Comparison of ENCODE assay signal across 16 mouse cellular contexts in the genomic region with DNA sequence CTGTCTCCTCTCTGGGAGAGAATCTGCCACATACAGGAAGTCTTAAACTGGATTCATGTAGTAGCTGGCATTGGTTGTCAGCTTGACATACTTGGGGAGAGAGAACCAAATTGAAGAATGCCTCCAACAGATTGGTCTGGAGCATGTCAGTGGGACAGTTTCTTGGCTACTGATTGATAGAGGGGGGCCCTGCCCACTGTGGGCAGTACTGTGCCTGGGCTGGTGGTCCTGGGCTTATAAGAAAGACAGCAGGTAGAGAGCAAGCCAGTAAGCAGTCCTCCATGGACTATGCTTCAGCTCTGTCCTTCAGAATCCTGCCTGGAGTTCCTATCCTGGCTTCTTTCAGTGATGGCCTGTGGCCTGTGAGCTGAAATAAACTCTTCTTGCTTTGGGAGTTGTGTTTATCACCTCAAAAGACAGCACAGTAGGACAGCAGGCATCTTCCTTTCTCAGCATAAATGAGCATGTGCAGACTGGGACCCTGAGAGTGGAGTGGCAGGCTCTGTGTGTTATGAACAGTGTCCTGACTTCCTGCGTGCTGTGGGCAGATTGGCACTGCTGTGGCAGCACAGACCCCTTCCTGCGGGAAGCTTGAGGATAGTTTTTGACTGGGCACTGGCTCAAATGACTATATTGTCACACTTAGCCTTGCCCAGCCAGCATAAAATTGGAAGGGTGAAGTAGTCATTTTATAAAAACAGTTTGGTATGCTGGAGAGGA.
DNase-seq lines count a peak whose midpoint lies in the region; ATAC-seq and TF ChIP-seq lines count a peak whose summit lies in the region.
"Had no signal": no experiment of that assay in that cellular context is flagged by ENCODE, and none has a peak within 500 bp of the region (broad histone marks: within the 10 kb centered on the region; RNA-seq: fewer than 3 reads in every experiment).

No protein-coding gene starts in this region.

- no peak for TF ChIP-seq CTCF in heart, adult 2 months (IDR thresholded peaks at IDR 0.05)

- DNase-seq in cerebellum, postnatal 36 days, result no peak
- no peak for DNase-seq in heart, adult 2 months
- DNase-seq in heart, adult 9 months (ENCODE audit: low spot score in 2 of 2), result no peak
- no peak for DNase-seq in lung, postnatal 25 days (ENCODE audit: low spot score)
- no peak for DNase-seq in midbrain, embryonic 11.5 days (ENCODE audit: low spot score, missing footprints)
- no peak for DNase-seq in layer of hippocampus, postnatal 36 days
- DNase-seq: gastrocnemius, postnatal 10 days; lung, adult 2 months; right cerebral cortex, adult 18-20 months had no signal

- WGBS in heart, adult 2 months, result 51% methylated on average over 2 of the region's 2 CpGs
- 68% methylated on average over 2 of the region's 2 CpGs for WGBS in lung, embryonic 15.5 days
- WGBS in midbrain, embryonic 11.5 days, result 93% methylated on average over 2 of the region's 2 CpGs

- no peak overlapping the region for H3K4me2 ChIP-seq in lung, embryonic 15.5 days
- H3K4me2 ChIP-seq in midbrain, embryonic 11.5 days, result no peak overlapping the region
- H3K4me2 ChIP-seq: limb, embryonic 13.5 days; midbrain, embryonic 12.5 days had no signal

- TF ChIP-seq EP300 in heart, adult 2 months (IDR thresholded peaks at IDR 0.05; ENCODE audit: insufficient read depth, low read depth, low read length), result no peak

- no peak for TF ChIP-seq POLR2A in heart, adult 2 months (IDR thresholded peaks at IDR 0.05; ENCODE audit: insufficient read depth, low read depth, low read length)

- peak; percentile 46; the same call in 1 of the 2 replicates for ATAC-seq in cerebellum, adult (ENCODE audit: insufficient number of reproducible peaks, low FRiP score, low TSS enrichment)
- peak; percentile 55; the same call in 1 of the 2 replicates for ATAC-seq in lung, embryonic 15.5 days (ENCODE audit: borderline replicate concordance, extremely low read depth, low FRiP score, low TSS enrichment)
- ATAC-seq in midbrain, embryonic 11.5 days (ENCODE audit: low FRiP score), result peak; percentile 31; the same call in 1 of the 2 replicates
- ATAC-seq: inflammation-experienced regulatory T-cells, adult 6 months; Patski had no signal

- H3K9ac ChIP-seq in heart, adult 2 months (ENCODE audit: low read depth, low read length), result peak overlapping the region; percentile 41; the same call in 1 of the 2 replicates
- no peak overlapping the region for H3K9ac ChIP-seq in lung, embryonic 15.5 days
- no peak overlapping the region for H3K9ac ChIP-seq in midbrain, embryonic 11.5 days (ENCODE audit: low read length)
- H3K9ac ChIP-seq: limb, embryonic 13.5 days; midbrain, embryonic 12.5 days had no signal

- H3K4me1 ChIP-seq in heart, adult 2 months (ENCODE audit: control insufficient read depth, insufficient read depth, low read length), result peaks cover 27% of the 10 kb centered on the region
- peaks cover 26% of the 10 kb centered on the region for H3K4me1 ChIP-seq in lung, embryonic 15.5 days
- peaks cover 2% of the 10 kb centered on the region; the same call in 1 of the 2 replicates for H3K4me1 ChIP-seq in midbrain, embryonic 11.5 days (ENCODE audit: control insufficient read depth, insufficient read depth, low read length)

- intact Hi-C loops in heart, adult 2 months (cut with DNase I), result loop anchor here (10.0 kb wide), 1 partner anchor 105 kb away; the partner anchor contains the start of gene Phlpp1

- peaks cover 15% of the 10 kb centered on the region for H3K36me3 ChIP-seq in heart, adult 2 months (ENCODE audit: control insufficient read depth, insufficient read depth, low read length)
- no peaks in the 10 kb centered on the region for H3K36me3 ChIP-seq in lung, embryonic 15.5 days
- no peaks in the 10 kb centered on the region for H3K36me3 ChIP-seq in midbrain, embryonic 11.5 days (ENCODE audit: control insufficient read depth, insufficient read depth, low read length)
- H3K36me3 ChIP-seq: limb, embryonic 13.5 days; midbrain, embryonic 12.5 days had no signal

- no peaks in the 10 kb centered on the region for H3K9me3 ChIP-seq in lung, embryonic 15.5 days
- no peaks in the 10 kb centered on the region for H3K9me3 ChIP-seq in midbrain, embryonic 11.5 days (ENCODE audit: control insufficient read depth, low read length)
- H3K9me3 ChIP-seq: limb, embryonic 13.5 days; midbrain, embryonic 12.5 days had no signal

- H3K27ac ChIP-seq in heart, adult 2 months, result peak overlapping the region; percentile 30
- H3K27ac ChIP-seq in lung, embryonic 15.5 days, result no peak overlapping the region
- no peak overlapping the region for H3K27ac ChIP-seq in midbrain, embryonic 11.5 days (ENCODE audit: low read depth, low read length)
- H3K27ac ChIP-seq: kidney, postnatal 0 days; limb, embryonic 13.5 days; midbrain, embryonic 12.5 days had no signal

- no peaks in the 10 kb centered on the region for H3K27me3 ChIP-seq in heart, adult 2 months (ENCODE audit: control insufficient read depth, insufficient read depth, low read length)
- no peaks in the 10 kb centered on the region for H3K27me3 ChIP-seq in lung, embryonic 15.5 days
- H3K27me3 ChIP-seq in midbrain, embryonic 11.5 days (ENCODE audit: control insufficient read depth, insufficient read depth, low read length), result no peaks in the 10 kb centered on the region
- H3K27me3 ChIP-seq: limb, embryonic 13.5 days; midbrain, embryonic 12.5 days; Patski had no signal

- no peak overlapping the region for H3K4me3 ChIP-seq in heart, adult 2 months
- no peak overlapping the region for H3K4me3 ChIP-seq in lung, embryonic 15.5 days
- H3K4me3 ChIP-seq in midbrain, embryonic 11.5 days (ENCODE audit: low read depth, low read length), result no peak overlapping the region
- H3K4me3 ChIP-seq: limb, embryonic 13.5 days; midbrain, embryonic 12.5 days had no signal

- 0 out of 2 replicates have a peak, but pooled peaks cover 7% of the 10 kb centered on the region for H3K79me2 ChIP-seq in heart, adult 2 months (replicated peaks; ENCODE audit: control insufficient read depth, insufficient read depth, low read length)
